Mouse (Mus musculus): Measurements from ENCODE around the gene Lmln.

GRCm38 (mm10) chr16:33042682-33043081 lies 19.6 kb upstream of the Lmln start:
- TF ChIP-seq CTCF (IDR thresholded peaks at IDR 0.05; ENCODE audit: extremely low read depth, insufficient read length, insufficient replicate concordance, low read depth, low read length) (no peak), POLR2A (IDR thresholded peaks at IDR 0.05; ENCODE audit: low read depth, low read length) (no peak)

All from small intestine, adult 2 months (tissue).